Mouse (Mus musculus) layer of hippocampus, adult 2 months (tissue): ENCODE results near the gene Ppp2r5e. TPM values are rescaled to one million over a fixed set of nuclear protein-coding genes. Genes with fewer than 3 reads are reported as not detected.

Experiments
- DNase-seq, 2 experiments: peaks; one replicate each; pipeline ENCODE4 v3.0.0; 2022; ENCODE audit warnings: low spot score in 2 of 2
- H3K27ac ChIP-seq: fragments of 200-600 bp; 2 replicates; pipeline ENCODE4 v1.8.1; 2022
- H3K4me3 ChIP-seq: fragments of 200-600 bp; 2 replicates; pipeline ENCODE4 v1.8.1; 2022; ENCODE audit warnings: mild to moderate bottlenecking
- CTCF ChIP-seq: fragments of 200-600 bp; conservative IDR thresholded peaks from 2 replicates; pipeline ENCODE4 v1.8.1; 2022; ENCODE audit warnings: antibody characterized with exemption, mild to moderate bottlenecking, moderate library complexity
- total RNA-seq, 2 experiments: library from RNA; stranded (reverse); gene quantifications; 2 replicates each; pipeline ENCODE4 v1.2.3; 2021

Gene Ppp2r5e
- total RNA-seq, 2 experiments from 2014 or later: 79.1 to 80.1 TPM

- Histone ChIP-seq H3K27ac (no peak overlapping the region), H3K4me3 (no peak overlapping the region)
- DNase-seq: peak in 1 of 2 experiments; percentile 45
- no peak for TF ChIP-seq CTCF
These were observed 16.7 kb upstream of the Ppp2r5e start for GRCm38 (mm10) chr12:75612711-75613110.

GRCm38 (mm10) chr12:75599490-75599889 lies 3.4 kb upstream of the Ppp2r5e start:
- Histone ChIP-seq H3K27ac (no peak overlapping the region), H3K4me3 (no peak overlapping the region)
- DNase-seq: no peak
- TF ChIP-seq CTCF: no peak

- H3K27ac ChIP-seq: no peak overlapping the region
- TF ChIP-seq CTCF: no peak
- DNase-seq: no peak
- no peak overlapping the region for H3K4me3 ChIP-seq
These were observed 2.9 kb upstream of the Ppp2r5e start for GRCm38 (mm10) chr12:75598988-75599387.

- peak in 1 of 2 experiments; percentile 33 for DNase-seq
- peak overlapping the region; percentile 95 for H3K27ac ChIP-seq
- no peak overlapping the region for H3K4me3 ChIP-seq
- no peak for TF ChIP-seq CTCF
These were observed 1.7 kb upstream of the Ppp2r5e start for GRCm38 (mm10) chr12:75597707-75598106.

GRCm38 (mm10) chr12:75595291-75596153 lies 523 bp downstream of the Ppp2r5e start:
- no peak for TF ChIP-seq CTCF
- Histone ChIP-seq H3K4me3 (peak overlapping the region; percentile 88), H3K27ac (peak overlapping the region; percentile 95)
- DNase-seq: peak in 1 of 2 experiments; percentile 23

GRCm38 (mm10) chr12:75594404-75594803 lies 1.6 kb downstream of the Ppp2r5e start:
- peak overlapping the region; percentile 88 for H3K4me3 ChIP-seq
- TF ChIP-seq CTCF: no peak
- DNase-seq: no peak
- H3K27ac ChIP-seq: no peak overlapping the region

- DNase-seq: no peak
- Histone ChIP-seq H3K4me3 (no peak overlapping the region; the same call in 1 of the 2 replicates), H3K27ac (no peak overlapping the region)
- no peak for TF ChIP-seq CTCF
These were observed 2.2 kb downstream of the Ppp2r5e start for GRCm38 (mm10) chr12:75593817-75594216.

GRCm38 (mm10) chr12:75587501-75587900 lies 8.5 kb downstream of the Ppp2r5e start:
- no peak overlapping the region for H3K4me3 ChIP-seq
- H3K27ac ChIP-seq: no peak overlapping the region
- DNase-seq: no peak
- TF ChIP-seq CTCF: peak; percentile 53

GRCm38 (mm10) chr12:75583776-75584175 lies 12.3 kb downstream of the Ppp2r5e start:
- TF ChIP-seq CTCF: no peak
- Histone ChIP-seq H3K27ac (no peak overlapping the region), H3K4me3 (no peak overlapping the region)
- no peak for DNase-seq

GRCm38 (mm10) chr12:75579076-75579475 lies 17.0 kb downstream of the Ppp2r5e start:
- no peak for DNase-seq
- H3K4me3 ChIP-seq: no peak overlapping the region
- no peak for TF ChIP-seq CTCF
- H3K27ac ChIP-seq: no peak overlapping the region

- DNase-seq: no peak
- Histone ChIP-seq H3K27ac (no peak overlapping the region), H3K4me3 (no peak overlapping the region)
- no peak for TF ChIP-seq CTCF
These were observed 18.8 kb downstream of the Ppp2r5e start for GRCm38 (mm10) chr12:75577255-75577654.

GRCm38 (mm10) chr12:75572271-75572670 lies 23.8 kb downstream of the Ppp2r5e start:
- peak in 1 of 2 experiments; percentile 44 for DNase-seq

GRCm38 (mm10) chr12:75570138-75570537 lies 25.9 kb downstream of the Ppp2r5e start:
- no peak overlapping the region for H3K4me3 ChIP-seq
- no peak for TF ChIP-seq CTCF
- no peak for DNase-seq
- H3K27ac ChIP-seq: peak overlapping the region; percentile 58; the same call in 1 of the 2 replicates

More at GRCm38 (mm10) chr12:75572271-75572670, 23.8 kb downstream of the Ppp2r5e start:
- TF ChIP-seq CTCF: peak; percentile 70
- Histone ChIP-seq H3K27ac (0 out of 2 replicates have a peak overlapping the region, but pooled peaks have one; percentile 1), H3K4me3 (no peak overlapping the region)

GRCm38 (mm10) chr12:75567745-75568144 lies 28.3 kb downstream of the Ppp2r5e start:
- H3K4me3 ChIP-seq: no peak overlapping the region
- no peak for DNase-seq
- no peak for TF ChIP-seq CTCF
- H3K27ac ChIP-seq: no peak overlapping the region
